Mouse (Mus musculus) heart, embryonic 14.5 days (tissue): ENCODE measurements at regions not wholly inside any gene's neighbourhood (a gene's known extent, or its start where the extent isn't known, plus 50 kb on each side); places are given as distances from the start of the nearest gene placed in this dataset.

Experiments used
- ATAC-seq: fragments of 200-750 bp; cut with Nextera tagmentation; 2 replicates; pipeline ENCODE4 v1.8.0; 2017; ENCODE audit warnings: low read depth, moderate TSS enrichment; ENCODE audit not compliant: insufficient number of reproducible peaks, insufficient read depth, low FRiP score
- H3K27ac ChIP-seq, 2 experiments: fragments of 200-500 bp in 1 of 2; fragments of 300-500 bp in 1 of 2; sonication (generic) in 1 of 2; replicated peaks in 1 of 2; 2 replicates each; pipeline ENCODE4 v1.5.1; 2012 to 2014; ENCODE audit warnings: low read depth in 2 of 2, low read length in 2 of 2, control low read depth in 1 of 2, mild to moderate bottlenecking in 1 of 2, mixed read lengths in 1 of 2; ENCODE audit not compliant: control insufficient read depth in 1 of 2, insufficient read depth in 1 of 2
- H3K27me3 ChIP-seq: fragments of 300-500 bp; sonication (generic); 2 replicates; pipeline ENCODE4 v1.6.1; 2014; ENCODE audit warnings: mild to moderate bottlenecking, low read length, control low read depth; ENCODE audit not compliant: control insufficient read depth, insufficient read depth
- H3K36me3 ChIP-seq: fragments of 300-500 bp; sonication (generic); 2 replicates; pipeline ENCODE4 v1.6.1; 2014; ENCODE audit warnings: mild to moderate bottlenecking, control low read depth, low read length, mixed read lengths; ENCODE audit not compliant: control insufficient read depth, insufficient read depth
- H3K4me1 ChIP-seq, 2 experiments: fragments of 200-500 bp in 1 of 2; fragments of 300-500 bp in 1 of 2; sonication (generic) in 1 of 2; 2 replicates each; pipeline ENCODE4 v1.6.1; 2012 to 2014; ENCODE audit warnings: low read length in 2 of 2, control low read depth in 1 of 2, mixed read lengths in 1 of 2; ENCODE audit not compliant: control insufficient read depth in 2 of 2, insufficient read depth in 2 of 2
- H3K4me2 ChIP-seq: fragments of 300-500 bp; sonication (generic); 2 replicates; pipeline ENCODE4 v1.6.1; 2014; ENCODE audit warnings: mild to moderate bottlenecking, low read length
- H3K4me3 ChIP-seq, 2 experiments: fragments of 200-500 bp in 1 of 2; fragments of 300-500 bp in 1 of 2; sonication (generic) in 1 of 2; 2 replicates each; pipeline ENCODE4 v1.5.1; 2012 to 2014; ENCODE audit warnings: low read length in 2 of 2, mild to moderate bottlenecking in 2 of 2, control low read depth in 1 of 2, low read depth in 1 of 2, moderate library complexity in 1 of 2; ENCODE audit not compliant: control insufficient read depth in 1 of 2, insufficient read depth in 1 of 2
- H3K9ac ChIP-seq: fragments of 300-500 bp; sonication (generic); 2 replicates; pipeline ENCODE4 v1.6.1; 2014; ENCODE audit warnings: mild to moderate bottlenecking, low read length
- H3K9me3 ChIP-seq: fragments of 300-500 bp; sonication (generic); 2 replicates; pipeline ENCODE4 v1.6.1; 2016; ENCODE audit warnings: low read length, control low read depth; ENCODE audit not compliant: control insufficient read depth
- WGBS: fragments of 180-500 bp; shearing (Covaris S2); extraction: QIAGEN DNeasy Blood & Tissue Kit; methylation state at CpG from one replicate; pipeline ENCODE4 v1.1.7; 2014; 5-methylcytosine and 5-hydroxymethylcytosine counted together

DNA sequence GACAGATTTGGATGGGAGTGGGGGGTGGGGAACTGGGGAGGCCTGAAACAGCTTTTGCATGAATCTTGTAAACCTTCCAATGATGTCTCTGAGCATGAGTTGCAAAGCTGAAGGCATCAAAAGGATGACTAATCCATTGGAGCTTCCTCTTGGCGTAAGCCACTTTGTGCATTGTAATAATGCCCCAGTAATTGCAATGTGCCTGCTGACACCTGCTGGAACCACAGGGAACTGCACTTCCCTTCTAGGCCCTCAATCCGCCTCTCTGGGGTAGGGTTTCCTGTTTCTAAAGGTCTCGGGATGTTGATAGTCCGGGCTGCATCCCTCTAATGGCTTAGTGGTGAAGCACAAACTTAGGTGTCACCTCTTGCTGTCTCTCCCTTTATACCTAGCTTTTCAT, 52.3 kb upstream of the Ssx2ip start:
- Histone ChIP-seq H3K9ac (no peak overlapping the region), H3K27me3 (no peaks in the 10 kb centered on the region), H3K9me3 (no peaks in the 10 kb centered on the region), H3K4me2 (no peak overlapping the region), H3K27ac (no peak overlapping the region), H3K4me3 (no peak overlapping the region), H3K4me1 (no peaks in the 10 kb centered on the region), H3K36me3 (no peaks in the 10 kb centered on the region)
- WGBS: 83% methylated on average over 4 of the region's 4 CpGs
- ATAC-seq: no peak

DNA sequence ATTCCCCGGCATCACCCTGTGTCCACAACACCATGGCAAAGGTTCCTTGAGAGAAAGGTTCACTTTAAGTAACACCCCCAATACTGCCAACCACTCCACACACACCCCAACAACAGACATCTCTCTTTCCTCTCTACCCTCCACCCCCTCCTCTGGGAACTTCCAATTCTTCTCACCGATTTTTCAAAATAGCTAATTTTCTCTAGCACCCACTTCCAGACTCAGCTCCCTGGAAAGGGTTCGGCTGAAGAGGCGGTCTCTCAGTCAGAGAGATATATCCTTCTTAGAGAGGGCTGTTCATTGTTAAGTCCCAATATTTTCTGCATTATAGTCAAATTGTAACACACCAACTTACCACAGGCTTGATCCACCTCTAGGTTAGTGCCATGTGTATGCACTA, 50.5 kb upstream of the Ssx2ip start:
- H3K36me3 ChIP-seq: no peaks in the 10 kb centered on the region
- no peak overlapping the region for H3K4me2 ChIP-seq
- H3K4me1 ChIP-seq: no peaks in the 10 kb centered on the region
- H3K4me3 ChIP-seq: no peak overlapping the region
- no peaks in the 10 kb centered on the region for H3K27me3 ChIP-seq
- 88% methylated on average over 4 of the region's 4 CpGs for WGBS
- H3K27ac ChIP-seq: no peak overlapping the region
- no peak overlapping the region for H3K9ac ChIP-seq
- H3K9me3 ChIP-seq: no peaks in the 10 kb centered on the region
- no peak for ATAC-seq
